Mouse (Mus musculus) megakaryocyte, embryonic 14.5 days (primary cell): ENCODE results near the gene Irf9. TPM values are rescaled to one million over a fixed set of nuclear protein-coding genes. Genes with fewer than 3 reads are reported as not detected.

Experiments
- H3K27me3 ChIP-seq: replicated peaks from 2 replicates; pipeline ENCODE3; 2012; ENCODE audit warnings: inconsistent platforms
- H3K36me3 ChIP-seq: replicated peaks from 2 replicates; pipeline ENCODE3; 2012; ENCODE audit warnings: low read length, inconsistent platforms, mixed read lengths
- H3K4me1 ChIP-seq: 2 replicates; pipeline ENCODE4 v1.6.1; 2012; ENCODE audit warnings: inconsistent platforms
- H3K4me3 ChIP-seq: replicated peaks from 2 replicates; pipeline ENCODE3; 2012; ENCODE audit warnings: moderate library complexity, mild to moderate bottlenecking, inconsistent platforms
- H3K9me3 ChIP-seq: 2 replicates; pipeline ENCODE4 v1.6.1; 2012; ENCODE audit warnings: inconsistent platforms
- FLI1 ChIP-seq: IDR thresholded peaks from 2 replicates; pipeline ENCODE4 v1.6.1; 2012; ENCODE audit warnings: low read length, inconsistent platforms, mixed read lengths
- GATA1 ChIP-seq: IDR thresholded peaks from 3 replicates; pipeline ENCODE4 v1.6.1; 2012; ENCODE audit warnings: mixed read lengths, low read length, inconsistent platforms, borderline replicate concordance
- polyA plus RNA-seq: library from polyadenylated mRNA; stranded (reverse); fragments of >175 nt; gene quantifications from 2 replicates; pipeline ENCODE4 v1.2.3, GENCODE M21; 2012; ENCODE audit warnings: low replicate concordance; ENCODE audit not compliant: insufficient read depth

The Irf9 gene
- polyA plus RNA-seq, 1 experiment: 40.0 TPM

GRCm38 (mm10) chr14:55613346-55613745, 10.0 kb downstream of the Irf9 start:
- peaks cover 14% of the 10 kb centered on the region for H3K4me1 ChIP-seq
- H3K9me3 ChIP-seq: no peaks in the 10 kb centered on the region
- H3K27me3 ChIP-seq: peaks cover 3% of the 10 kb centered on the region
- H3K36me3 ChIP-seq: peaks cover 26% of the 10 kb centered on the region
- TF ChIP-seq GATA1 (no peak), FLI1 (no peak)
- no peak overlapping the region for H3K4me3 ChIP-seq

GRCm38 (mm10) chr14:55614565-55615178, 11.3 kb downstream of the Irf9 start:
- peaks cover 21% of the 10 kb centered on the region for H3K4me1 ChIP-seq
- no peaks in the 10 kb centered on the region for H3K9me3 ChIP-seq
- H3K27me3 ChIP-seq: peaks cover 14% of the 10 kb centered on the region
- H3K36me3 ChIP-seq: peaks cover 13% of the 10 kb centered on the region
- TF ChIP-seq FLI1: no peak
- no peak for TF ChIP-seq GATA1
- no peak overlapping the region for H3K4me3 ChIP-seq

- no peak for TF ChIP-seq FLI1
- TF ChIP-seq GATA1: no peak
- peaks cover 21% of the 10 kb centered on the region for H3K4me1 ChIP-seq
Measured at GRCm38 (mm10) chr14:55615876-55616275, 12.5 kb downstream of the Irf9 start.

GRCm38 (mm10) chr14:55616844-55617243, 13.5 kb downstream of the Irf9 start:
- TF ChIP-seq GATA1: no peak
- TF ChIP-seq FLI1: no peak
- peaks cover 18% of the 10 kb centered on the region for H3K27me3 ChIP-seq
- no peaks in the 10 kb centered on the region for H3K36me3 ChIP-seq
- H3K4me1 ChIP-seq: peaks cover 23% of the 10 kb centered on the region
- H3K9me3 ChIP-seq: no peaks in the 10 kb centered on the region
- H3K4me3 ChIP-seq: no peak overlapping the region

More at GRCm38 (mm10) chr14:55615876-55616275, 12.5 kb downstream of the Irf9 start:
- peaks cover 2% of the 10 kb centered on the region for H3K36me3 ChIP-seq
- H3K4me3 ChIP-seq: no peak overlapping the region
- peaks cover 18% of the 10 kb centered on the region for H3K27me3 ChIP-seq
- H3K9me3 ChIP-seq: no peaks in the 10 kb centered on the region

GRCm38 (mm10) chr14:55617822-55618221, 14.5 kb downstream of the Irf9 start, which contains the start of gene Rec8:
TSS of gene Rec8 (plus strand) at chr14:55618037.
- no peaks in the 10 kb centered on the region for H3K9me3 ChIP-seq
- TF ChIP-seq GATA1 (no peak), FLI1 (no peak)
- no peaks in the 10 kb centered on the region for H3K36me3 ChIP-seq
- peaks cover 18% of the 10 kb centered on the region for H3K27me3 ChIP-seq
- peaks cover 30% of the 10 kb centered on the region for H3K4me1 ChIP-seq
- peak within 1 kb of the TSS; percentile 76 for H3K4me3 ChIP-seq

- TF ChIP-seq FLI1 (no peak), GATA1 (no peak)
- peaks cover 30% of the 10 kb centered on the region for H3K4me1 ChIP-seq
- peaks cover 2% of the 10 kb centered on the region for H3K36me3 ChIP-seq
- H3K27me3 ChIP-seq: peaks cover 18% of the 10 kb centered on the region
- H3K4me3 ChIP-seq: peak overlapping the region; percentile 76
- H3K9me3 ChIP-seq: no peaks in the 10 kb centered on the region
Measured at GRCm38 (mm10) chr14:55618486-55619195, 15.3 kb downstream of the Irf9 start.

- no peak for TF ChIP-seq FLI1
- no peak for TF ChIP-seq GATA1
- peaks cover 7% of the 10 kb centered on the region; the same call in 1 of the 2 replicates for H3K4me1 ChIP-seq
- H3K36me3 ChIP-seq: peaks cover 97% of the 10 kb centered on the region
- peak overlapping the region; percentile 0 for H3K4me3 ChIP-seq
- H3K9me3 ChIP-seq: no peaks in the 10 kb centered on the region
- H3K27me3 ChIP-seq: no peaks in the 10 kb centered on the region
Measured at GRCm38 (mm10) chr14:55628077-55628827, 24.9 kb downstream of the Irf9 start.

GRCm38 (mm10) chr14:55629312-55629711, 25.9 kb downstream of the Irf9 start:
- Histone ChIP-seq H3K4me3 (no peak overlapping the region), H3K9me3 (no peaks in the 10 kb centered on the region), H3K27me3 (no peaks in the 10 kb centered on the region), H3K4me1 (peaks cover 16% of the 10 kb centered on the region), H3K36me3 (peaks cover 99% of the 10 kb centered on the region)
- no peak for TF ChIP-seq GATA1
- TF ChIP-seq FLI1: no peak

- Histone ChIP-seq H3K4me1 (peaks cover 37% of the 10 kb centered on the region), H3K9me3 (no peaks in the 10 kb centered on the region), H3K36me3 (peaks cover 84% of the 10 kb centered on the region), H3K27me3 (no peaks in the 10 kb centered on the region), H3K4me3 (peak overlapping the region; percentile 98)
- TF ChIP-seq FLI1 (no peak), GATA1 (no peak)
Measured at GRCm38 (mm10) chr14:55634874-55635522, 31.6 kb downstream of the Irf9 start.
